Mouse (Mus musculus): ENCODE data around the gene Efna2. TPM values are rescaled to one million over a fixed set of nuclear protein-coding genes. Genes with fewer than 3 reads are reported as not detected.

Gene Efna2
- polyA plus RNA-seq, 1 experiment from 2014 or later: 50.7 TPM

DNA sequence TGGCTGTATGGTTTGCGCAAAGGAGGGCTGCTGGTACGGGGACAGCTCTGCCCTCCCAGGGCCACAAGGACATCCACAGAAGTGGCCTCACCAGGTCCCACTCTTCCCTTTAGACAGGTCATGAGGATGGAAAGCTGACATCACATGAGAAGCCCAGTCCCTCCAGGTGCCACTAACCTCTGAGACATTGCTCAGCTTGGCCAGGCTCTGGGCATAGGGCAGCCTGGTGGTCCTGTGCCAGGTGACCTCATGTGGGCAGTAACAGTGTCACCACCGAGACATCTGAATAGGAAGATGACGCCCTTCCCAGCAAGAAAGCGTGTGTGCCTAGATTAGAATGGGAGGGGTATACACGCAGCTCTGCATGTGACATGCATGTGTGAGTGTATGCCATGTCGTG lies 3.3 kb downstream of the Efna2 start:
- DNase-seq (ENCODE audit: low spot score): no peak
- H3K27ac ChIP-seq (ENCODE audit: low read depth, low read length): no peak overlapping the region
- no peak overlapping the region for H3K9ac ChIP-seq (ENCODE audit: low read length)
- no peak for ATAC-seq (replicated peaks; ENCODE audit: low FRiP score)
- no peaks in the 10 kb centered on the region for H3K9me3 ChIP-seq (ENCODE audit: control insufficient read depth, low read length)
- peaks cover 9% of the 10 kb centered on the region; the same call in 1 of the 2 replicates for H3K4me1 ChIP-seq (replicated peaks; ENCODE audit: control insufficient read depth, insufficient read depth, low read length)
- H3K27me3 ChIP-seq (ENCODE audit: control insufficient read depth, insufficient read depth, low read length): no peaks in the 10 kb centered on the region
- no peak overlapping the region for H3K4me3 ChIP-seq (ENCODE audit: low read depth, low read length)
- WGBS: 91% methylated on average over 7 of the region's 7 CpGs
- no peaks in the 10 kb centered on the region; the same call in 1 of the 2 replicates for H3K36me3 ChIP-seq (ENCODE audit: control insufficient read depth, insufficient read depth, low read length)
- no peak overlapping the region for H3K4me2 ChIP-seq (ENCODE audit: low read depth, low read length, severe bottlenecking)

DNA sequence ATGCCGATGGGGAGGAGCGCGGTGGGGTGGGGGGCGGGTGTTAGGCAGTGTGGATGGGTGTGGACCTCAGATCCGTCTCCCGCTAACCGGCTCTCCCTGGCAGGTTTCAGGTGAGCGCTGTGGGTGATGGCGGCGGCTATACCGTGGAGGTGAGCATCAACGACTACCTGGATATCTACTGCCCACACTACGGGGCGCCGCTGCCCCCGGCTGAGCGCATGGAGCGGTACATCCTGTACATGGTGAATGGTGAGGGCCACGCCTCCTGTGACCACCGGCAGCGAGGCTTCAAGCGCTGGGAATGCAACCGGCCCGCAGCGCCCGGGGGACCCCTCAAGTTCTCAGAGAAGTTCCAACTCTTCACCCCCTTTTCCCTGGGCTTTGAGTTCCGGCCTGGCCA lies 7.4 kb downstream of the Efna2 start:
- no peaks in the 10 kb centered on the region for H3K27me3 ChIP-seq (ENCODE audit: control insufficient read depth, insufficient read depth, low read length)
- DNase-seq (ENCODE audit: low spot score) (peak; percentile 50), ATAC-seq (replicated peaks; ENCODE audit: low FRiP score) (no peak)
- no peak overlapping the region for H3K4me2 ChIP-seq (ENCODE audit: low read depth, low read length, severe bottlenecking)
- peaks cover 11% of the 10 kb centered on the region; the same call in 1 of the 2 replicates for H3K4me1 ChIP-seq (replicated peaks; ENCODE audit: control insufficient read depth, insufficient read depth, low read length)
- H3K9me3 ChIP-seq (ENCODE audit: control insufficient read depth, low read length): no peaks in the 10 kb centered on the region
- no peak overlapping the region for H3K4me3 ChIP-seq (ENCODE audit: low read depth, low read length)
- H3K36me3 ChIP-seq (ENCODE audit: control insufficient read depth, insufficient read depth, low read length): no peaks in the 10 kb centered on the region; the same call in 1 of the 2 replicates
- no peak overlapping the region for H3K27ac ChIP-seq (ENCODE audit: low read depth, low read length)
- no peak overlapping the region for H3K9ac ChIP-seq (ENCODE audit: low read length)
- WGBS: 38% methylated on average over 27 of the region's 27 CpGs

DNA sequence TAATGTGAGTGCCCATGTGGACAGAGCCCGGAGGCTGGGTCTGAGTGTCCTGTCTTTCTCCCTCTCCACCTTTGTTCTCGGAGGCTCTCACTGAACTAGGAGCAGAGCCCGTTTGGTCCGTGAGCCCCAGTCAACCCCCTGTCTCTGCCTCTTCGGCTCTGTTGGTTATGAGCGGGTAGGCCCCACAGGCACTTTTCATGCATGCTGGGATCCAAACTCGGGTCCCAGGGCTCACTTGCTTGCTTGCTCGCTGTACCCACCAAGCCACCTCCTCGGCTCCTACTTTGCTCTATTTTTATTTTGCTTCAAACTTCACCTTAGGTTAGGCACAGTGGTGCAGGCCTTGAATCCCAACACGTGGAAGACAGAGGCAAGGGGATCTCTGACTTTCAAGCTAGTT lies 8.5 kb downstream of the Efna2 start:
- no peak overlapping the region for H3K4me2 ChIP-seq (ENCODE audit: low read depth, low read length, severe bottlenecking)
- H3K36me3 ChIP-seq (ENCODE audit: control insufficient read depth, insufficient read depth, low read length): no peaks in the 10 kb centered on the region; the same call in 1 of the 2 replicates
- peaks cover 2% of the 10 kb centered on the region; the same call in 1 of the 2 replicates for H3K27me3 ChIP-seq (ENCODE audit: control insufficient read depth, insufficient read depth, low read length)
- H3K4me1 ChIP-seq (replicated peaks; ENCODE audit: control insufficient read depth, insufficient read depth, low read length): peaks cover 11% of the 10 kb centered on the region; the same call in 1 of the 2 replicates
- WGBS: 89% methylated on average over 10 of the region's 10 CpGs
- DNase-seq (ENCODE audit: low spot score) (no peak), ATAC-seq (replicated peaks; ENCODE audit: low FRiP score) (no peak)
- H3K27ac ChIP-seq (ENCODE audit: low read depth, low read length): no peak overlapping the region
- no peaks in the 10 kb centered on the region for H3K9me3 ChIP-seq (ENCODE audit: control insufficient read depth, low read length)
- no peak overlapping the region for H3K9ac ChIP-seq (ENCODE audit: low read length)
- no peak overlapping the region for H3K4me3 ChIP-seq (ENCODE audit: low read depth, low read length)

DNA sequence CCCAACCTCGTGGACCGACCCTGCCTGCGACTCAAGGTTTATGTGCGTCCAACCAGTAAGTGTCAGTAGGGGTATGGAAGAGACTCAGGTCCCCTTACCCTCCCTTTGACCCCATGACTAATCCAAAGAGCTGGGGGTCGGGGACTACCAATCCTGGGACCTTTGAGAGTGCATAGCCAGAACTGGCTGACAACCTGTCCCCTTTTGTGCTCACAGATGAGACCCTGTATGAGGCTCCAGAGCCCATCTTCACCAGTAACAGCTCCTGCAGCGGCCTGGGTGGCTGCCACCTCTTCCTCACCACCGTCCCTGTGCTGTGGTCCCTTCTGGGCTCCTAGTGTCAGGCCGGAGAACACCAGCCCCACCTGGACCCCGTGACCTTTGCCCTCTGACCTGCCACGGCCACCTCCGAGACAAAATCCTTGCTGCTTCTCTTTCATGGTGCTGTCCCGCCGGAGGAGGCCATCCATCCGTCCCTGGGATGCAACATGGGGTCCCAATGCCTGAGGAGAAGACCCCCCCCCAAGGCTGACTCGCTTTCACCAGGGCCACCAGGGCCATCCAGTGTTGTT lies 9.3 kb downstream of the Efna2 start:
- no peak overlapping the region for H3K9ac ChIP-seq (ENCODE audit: low read length)
- no peak overlapping the region for H3K4me2 ChIP-seq (ENCODE audit: low read depth, low read length, severe bottlenecking)
- H3K27ac ChIP-seq (ENCODE audit: low read depth, low read length): no peak overlapping the region
- H3K4me3 ChIP-seq (ENCODE audit: low read depth, low read length): no peak overlapping the region
- no peaks in the 10 kb centered on the region; the same call in 1 of the 2 replicates for H3K36me3 ChIP-seq (ENCODE audit: control insufficient read depth, insufficient read depth, low read length)
- peaks cover 11% of the 10 kb centered on the region; the same call in 1 of the 2 replicates for H3K4me1 ChIP-seq (replicated peaks; ENCODE audit: control insufficient read depth, insufficient read depth, low read length)
- ATAC-seq (replicated peaks; ENCODE audit: low FRiP score): no peak
- no peaks in the 10 kb centered on the region for H3K9me3 ChIP-seq (ENCODE audit: control insufficient read depth, low read length)
- DNase-seq (ENCODE audit: low spot score): peak; percentile 51
- H3K27me3 ChIP-seq (ENCODE audit: control insufficient read depth, insufficient read depth, low read length): peaks cover 2% of the 10 kb centered on the region; the same call in 1 of the 2 replicates
- WGBS: 67% methylated on average over 15 of the region's 15 CpGs

DNA sequence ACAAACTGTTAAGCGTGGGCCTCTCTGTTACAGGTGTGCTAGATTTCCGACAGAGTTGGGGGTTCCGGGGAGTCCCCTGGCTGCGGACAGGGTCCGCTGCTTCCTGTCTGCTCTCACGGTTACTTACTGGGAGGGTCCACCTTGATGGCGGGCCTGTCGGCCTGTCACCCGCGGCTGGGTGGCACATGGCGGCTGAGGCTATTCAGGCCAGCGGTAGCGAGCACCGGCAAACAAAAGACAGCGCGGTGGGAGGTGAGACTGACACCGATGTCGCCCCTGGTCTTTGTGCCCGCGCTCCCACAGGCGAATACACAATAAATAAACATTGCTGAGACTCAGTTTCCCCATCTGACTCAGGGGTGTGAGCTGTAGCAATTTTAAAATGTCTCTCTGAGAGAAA lies 10.7 kb downstream of the Efna2 start:
- peaks cover 2% of the 10 kb centered on the region; the same call in 1 of the 2 replicates for H3K27me3 ChIP-seq (ENCODE audit: control insufficient read depth, insufficient read depth, low read length)
- no peaks in the 10 kb centered on the region; the same call in 1 of the 2 replicates for H3K36me3 ChIP-seq (ENCODE audit: control insufficient read depth, insufficient read depth, low read length)
- DNase-seq (ENCODE audit: low spot score) (peak; percentile 74), ATAC-seq (replicated peaks; ENCODE audit: low FRiP score) (peak; percentile 53)
- no peaks in the 10 kb centered on the region for H3K9me3 ChIP-seq (ENCODE audit: control insufficient read depth, low read length)
- peak overlapping the region; percentile 37 for H3K4me3 ChIP-seq (ENCODE audit: low read depth, low read length)
- peaks cover 18% of the 10 kb centered on the region; the same call in 1 of the 2 replicates for H3K4me1 ChIP-seq (replicated peaks; ENCODE audit: control insufficient read depth, insufficient read depth, low read length)
- H3K27ac ChIP-seq (ENCODE audit: low read depth, low read length): peak overlapping the region; percentile 80
- H3K4me2 ChIP-seq (ENCODE audit: low read depth, low read length, severe bottlenecking): peak overlapping the region; percentile 86
- H3K9ac ChIP-seq (ENCODE audit: low read length): peak overlapping the region; percentile 78
- WGBS: 4% methylated on average over 21 of the region's 21 CpGs

DNA sequence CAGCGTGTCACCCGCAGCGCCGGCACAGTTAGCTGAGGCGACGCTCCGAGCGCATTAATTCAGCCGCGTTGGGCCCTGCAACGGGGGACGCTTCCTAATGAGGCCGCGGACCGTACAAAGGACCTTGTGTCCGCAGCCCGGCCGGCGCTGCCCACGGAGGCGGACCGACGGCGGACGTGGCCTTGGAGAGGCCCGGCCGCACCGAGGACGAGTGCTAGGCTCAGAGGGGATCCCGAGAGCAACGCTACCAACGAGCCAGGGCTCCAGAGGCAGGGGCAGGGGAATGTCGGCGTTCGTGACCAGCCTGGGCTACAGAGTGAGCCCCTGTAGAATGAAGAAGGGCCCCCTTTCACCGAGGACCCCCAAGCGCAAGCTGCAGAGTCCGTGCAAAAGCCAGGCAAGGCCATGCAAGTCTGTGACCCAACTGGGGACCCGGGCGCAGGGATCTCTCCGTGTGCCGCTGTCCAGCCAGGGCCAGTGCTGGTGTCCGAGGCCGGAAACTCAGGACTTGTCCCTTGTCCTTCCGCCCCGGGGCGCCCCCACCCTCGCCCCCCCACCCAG lies 11.3 kb downstream of the Efna2 start:
- no peaks in the 10 kb centered on the region for H3K9me3 ChIP-seq (ENCODE audit: control insufficient read depth, low read length)
- peak; percentile 60 for ATAC-seq (replicated peaks; ENCODE audit: low FRiP score)
- H3K9ac ChIP-seq (ENCODE audit: low read length): peak overlapping the region; percentile 78
- peak overlapping the region; percentile 80 for H3K27ac ChIP-seq (ENCODE audit: low read depth, low read length)
- H3K4me2 ChIP-seq (ENCODE audit: low read depth, low read length, severe bottlenecking): peak overlapping the region; percentile 86
- H3K36me3 ChIP-seq (ENCODE audit: control insufficient read depth, insufficient read depth, low read length): no peaks in the 10 kb centered on the region; the same call in 1 of the 2 replicates
- peak overlapping the region; percentile 37 for H3K4me3 ChIP-seq (ENCODE audit: low read depth, low read length)
- peak; percentile 80 for DNase-seq (ENCODE audit: low spot score)
- WGBS: under 1% methylated on average over 47 of the region's 48 CpGs
- H3K27me3 ChIP-seq (ENCODE audit: control insufficient read depth, insufficient read depth, low read length): peaks cover 2% of the 10 kb centered on the region; the same call in 1 of the 2 replicates
- H3K4me1 ChIP-seq (replicated peaks; ENCODE audit: control insufficient read depth, insufficient read depth, low read length): peaks cover 18% of the 10 kb centered on the region; the same call in 1 of the 2 replicates

DNA sequence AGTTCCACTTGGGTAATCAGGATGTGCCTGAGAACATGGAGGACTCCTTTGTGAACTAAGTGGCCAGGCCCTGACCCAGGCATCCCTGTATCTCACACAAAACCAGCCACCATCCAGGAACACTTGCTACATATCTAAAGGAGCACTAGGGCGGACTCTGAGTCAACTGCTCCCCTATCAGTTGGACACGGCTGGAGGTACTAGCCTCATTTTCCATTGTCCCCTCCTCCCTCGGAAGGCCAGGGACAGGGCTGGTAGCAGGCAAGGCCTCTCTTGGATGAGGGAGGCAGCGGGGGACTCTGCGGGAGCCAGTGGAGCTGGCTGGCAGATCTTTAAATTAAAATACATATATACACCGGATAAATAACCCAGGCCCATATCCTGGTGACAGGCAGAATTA lies 14.7 kb downstream of the Efna2 start:
- H3K27me3 ChIP-seq (ENCODE audit: control insufficient read depth, insufficient read depth, low read length): peaks cover 2% of the 10 kb centered on the region; the same call in 1 of the 2 replicates
- peaks cover 20% of the 10 kb centered on the region; the same call in 1 of the 2 replicates for H3K4me1 ChIP-seq (replicated peaks; ENCODE audit: control insufficient read depth, insufficient read depth, low read length)
- WGBS: 52% methylated on average over 6 of the region's 6 CpGs
- DNase-seq (ENCODE audit: low spot score): peak; percentile 48
- no peak for ATAC-seq (replicated peaks; ENCODE audit: low FRiP score)
- H3K4me2 ChIP-seq (ENCODE audit: low read depth, low read length, severe bottlenecking): no peak overlapping the region
- no peaks in the 10 kb centered on the region for H3K9me3 ChIP-seq (ENCODE audit: control insufficient read depth, low read length)
- no peak overlapping the region for H3K4me3 ChIP-seq (ENCODE audit: low read depth, low read length)
- no peaks in the 10 kb centered on the region for H3K36me3 ChIP-seq (ENCODE audit: control insufficient read depth, insufficient read depth, low read length)
- peak overlapping the region; percentile 42 for H3K27ac ChIP-seq (ENCODE audit: low read depth, low read length)
- H3K9ac ChIP-seq (ENCODE audit: low read length): 0 out of 2 replicates have a peak overlapping the region, but pooled peaks have one; percentile 55

DNA sequence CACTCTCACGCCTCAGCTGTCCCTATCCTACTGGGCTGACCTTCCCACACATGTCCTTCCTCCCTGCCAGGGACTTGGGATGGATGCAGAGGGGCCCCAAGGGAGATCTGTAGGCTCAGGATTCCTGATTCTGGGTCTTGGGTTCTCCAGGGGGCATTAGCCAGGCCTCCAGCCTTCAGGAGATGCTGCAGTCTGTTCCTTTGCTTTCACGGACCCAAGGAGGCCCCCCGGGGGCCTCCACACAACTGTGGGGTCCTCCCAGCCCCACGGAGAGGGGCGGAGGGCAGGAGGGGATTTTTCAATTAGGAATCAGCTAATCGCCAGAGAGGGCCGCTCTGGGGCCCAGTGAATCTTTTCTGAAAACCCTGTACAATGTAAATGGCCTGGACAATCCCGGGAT lies 15.2 kb downstream of the Efna2 start:
- Histone ChIP-seq H3K4me1 (replicated peaks; ENCODE audit: control insufficient read depth, insufficient read depth, low read length) (peaks cover 20% of the 10 kb centered on the region; the same call in 1 of the 2 replicates), H3K4me3 (ENCODE audit: low read depth, low read length) (no peak overlapping the region), H3K9ac (ENCODE audit: low read length) (peak overlapping the region; percentile 55), H3K9me3 (ENCODE audit: control insufficient read depth, low read length) (no peaks in the 10 kb centered on the region), H3K27ac (ENCODE audit: low read depth, low read length) (peak overlapping the region; percentile 42), H3K36me3 (ENCODE audit: control insufficient read depth, insufficient read depth, low read length) (no peaks in the 10 kb centered on the region), H3K27me3 (ENCODE audit: control insufficient read depth, insufficient read depth, low read length) (peaks cover 2% of the 10 kb centered on the region; the same call in 1 of the 2 replicates), H3K4me2 (ENCODE audit: low read depth, low read length, severe bottlenecking) (peak overlapping the region; percentile 26; the same call in 1 of the 2 replicates)
- ATAC-seq (replicated peaks; ENCODE audit: low FRiP score) (no peak), DNase-seq (ENCODE audit: low spot score) (peak; percentile 55)
- WGBS: 12% methylated on average over 8 of the region's 8 CpGs

Measured in forebrain, embryonic 11.5 days (tissue).